Mouse (Mus musculus): ENCODE data around the gene Slc35e4. TPM values are rescaled to one million over a fixed set of nuclear protein-coding genes. Genes with fewer than 3 reads are reported as not detected.
"Not testable (repeated sequence)": the region's sequence is repeated elsewhere in the genome, so short reads cannot be mapped to it uniquely, and the experiment has no call there.

Slc35e4 gene
- polyA plus RNA-seq, 1 experiment from 2014 or later, result 20.7 TPM

GRCm38 (mm10) chr11:3922115-3922514 lies 7.7 kb upstream of the Slc35e4 start:
- Histone ChIP-seq H3K4me1 (ENCODE audit: control insufficient read depth, insufficient read depth, low read length) (no peaks in the 10 kb centered on the region), H3K36me3 (ENCODE audit: control insufficient read depth, insufficient read depth, low read length) (no peaks in the 10 kb centered on the region), H3K9me3 (replicated peaks; ENCODE audit: control insufficient read depth, low read length, poor library complexity, severe bottlenecking) (no peaks in the 10 kb centered on the region), H3K4me2 (ENCODE audit: low read length) (no peak overlapping the region), H3K27me3 (ENCODE audit: control insufficient read depth, insufficient read depth, low read depth, low read length) (no peaks in the 10 kb centered on the region), H3K27ac (ENCODE audit: low read length) (no peak overlapping the region), H3K9ac (ENCODE audit: low read depth, low read length) (0 out of 2 replicates have a peak overlapping the region, but pooled peaks have one; percentile 3), H3K4me3 (ENCODE audit: low read depth, low read length) (no peak overlapping the region)
- WGBS, result 95% methylated on average over 9 of the region's 9 CpGs
- ATAC-seq, result no peak

GRCm38 (mm10) chr11:3921281-3921850 lies 6.9 kb upstream of the Slc35e4 start:
- no peak for ATAC-seq
- Histone ChIP-seq H3K4me2 (ENCODE audit: low read length) (no peak overlapping the region), H3K4me1 (ENCODE audit: control insufficient read depth, insufficient read depth, low read length) (no peaks in the 10 kb centered on the region), H3K9ac (ENCODE audit: low read depth, low read length) (no peak overlapping the region), H3K36me3 (ENCODE audit: control insufficient read depth, insufficient read depth, low read length) (no peaks in the 10 kb centered on the region), H3K27me3 (ENCODE audit: control insufficient read depth, insufficient read depth, low read depth, low read length) (no peaks in the 10 kb centered on the region), H3K27ac (ENCODE audit: low read length) (no peak overlapping the region), H3K4me3 (ENCODE audit: low read depth, low read length) (no peak overlapping the region), H3K9me3 (replicated peaks; ENCODE audit: control insufficient read depth, low read length, poor library complexity, severe bottlenecking) (no peaks in the 10 kb centered on the region)
- WGBS, result 21% methylated on average over 8 of the region's 8 CpGs

DNA sequence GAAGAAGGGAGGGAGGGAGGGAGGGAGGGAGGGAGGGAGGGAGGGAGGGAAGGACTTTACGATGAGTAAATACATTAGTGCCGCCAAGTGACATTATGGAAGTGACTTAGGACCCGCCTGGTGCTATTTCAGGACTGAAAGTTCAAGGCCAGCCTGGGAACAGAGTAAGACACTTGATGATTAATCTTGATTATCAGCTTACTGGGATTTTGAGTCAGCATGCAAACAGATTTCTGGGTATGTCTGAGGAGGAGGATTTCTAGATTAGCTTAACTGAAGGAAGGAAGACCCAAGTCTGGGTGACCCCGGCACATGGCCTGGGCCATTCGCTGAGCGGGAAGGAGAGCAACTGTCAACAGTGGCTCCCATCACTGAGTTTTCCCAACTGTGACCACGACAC lies 6.0 kb upstream of the Slc35e4 start:
- H3K4me3 ChIP-seq (ENCODE audit: low read depth, low read length), result no peak overlapping the region
- H3K36me3 ChIP-seq (ENCODE audit: control insufficient read depth, insufficient read depth, low read length), result no peaks in the 10 kb centered on the region
- H3K9me3 ChIP-seq (replicated peaks; ENCODE audit: control insufficient read depth, low read length, poor library complexity, severe bottlenecking), result no peaks in the 10 kb centered on the region
- no peak overlapping the region for H3K27ac ChIP-seq (ENCODE audit: low read length)
- H3K4me2 ChIP-seq (ENCODE audit: low read length), result no peak overlapping the region
- WGBS, result 92% methylated on average over 7 of the region's 7 CpGs
- H3K4me1 ChIP-seq (ENCODE audit: control insufficient read depth, insufficient read depth, low read length), result no peaks in the 10 kb centered on the region
- H3K9ac ChIP-seq (ENCODE audit: low read depth, low read length), result no peak overlapping the region
- ATAC-seq, result no peak
- H3K27me3 ChIP-seq (ENCODE audit: control insufficient read depth, insufficient read depth, low read depth, low read length), result no peaks in the 10 kb centered on the region

- Histone ChIP-seq H3K9me3 (replicated peaks; ENCODE audit: control insufficient read depth, low read length, poor library complexity, severe bottlenecking) (no peaks in the 10 kb centered on the region), H3K36me3 (ENCODE audit: control insufficient read depth, insufficient read depth, low read length) (no peaks in the 10 kb centered on the region), H3K4me2 (ENCODE audit: low read length) (no peak overlapping the region), H3K4me3 (ENCODE audit: low read depth, low read length) (no peak overlapping the region), H3K27ac (ENCODE audit: low read length) (no peak overlapping the region), H3K27me3 (ENCODE audit: control insufficient read depth, insufficient read depth, low read depth, low read length) (no peaks in the 10 kb centered on the region), H3K4me1 (ENCODE audit: control insufficient read depth, insufficient read depth, low read length) (peaks cover 2% of the 10 kb centered on the region), H3K9ac (ENCODE audit: low read depth, low read length) (no peak overlapping the region)
- 47% methylated on average over 1 of the region's 1 CpGs for WGBS
- no peak for ATAC-seq
These were observed 4.3 kb upstream of the Slc35e4 start for GRCm38 (mm10) chr11:3918738-3919137.

DNA sequence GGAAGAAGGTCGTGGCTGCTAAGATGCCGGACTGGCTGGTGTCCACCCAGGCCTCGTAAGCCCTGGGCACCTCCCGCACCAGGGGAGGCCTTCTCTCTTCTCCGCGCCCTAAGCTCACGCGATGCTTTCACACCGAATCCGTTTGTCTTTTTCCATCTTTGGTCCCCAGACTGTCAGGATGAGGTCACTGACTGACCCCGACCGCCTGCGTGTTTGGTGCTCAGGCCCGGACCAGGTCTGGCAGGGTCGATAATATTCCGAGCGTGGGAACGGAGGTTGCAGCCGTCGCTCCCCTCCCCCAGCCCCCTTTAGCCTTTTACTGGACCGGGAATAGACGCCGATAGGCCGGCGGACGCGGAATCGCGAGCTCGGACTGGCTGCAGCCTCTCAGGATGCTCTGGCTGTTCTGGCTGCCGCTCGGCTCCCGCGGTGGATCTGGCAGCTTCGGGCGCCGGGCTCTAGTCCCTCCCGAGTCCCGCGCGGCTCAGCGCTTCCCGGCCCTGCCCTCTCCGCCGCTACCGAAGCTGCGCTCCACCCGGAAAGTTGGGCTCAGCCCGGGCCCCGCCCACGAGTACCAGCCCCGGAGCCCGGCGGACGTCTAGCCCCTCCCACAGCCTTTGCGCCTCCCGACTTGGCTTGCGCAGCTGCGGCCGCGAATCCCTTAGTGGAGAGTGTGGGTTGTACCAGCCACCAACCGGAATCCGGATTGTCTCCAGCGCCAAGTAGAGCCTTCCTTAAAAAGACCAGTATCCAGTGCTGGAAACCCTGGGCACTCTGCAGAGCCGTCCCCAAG lies 952 bp downstream of the Slc35e4 start:
- WGBS, result under 1% methylated on average over 65 of the region's 65 CpGs

DNA sequence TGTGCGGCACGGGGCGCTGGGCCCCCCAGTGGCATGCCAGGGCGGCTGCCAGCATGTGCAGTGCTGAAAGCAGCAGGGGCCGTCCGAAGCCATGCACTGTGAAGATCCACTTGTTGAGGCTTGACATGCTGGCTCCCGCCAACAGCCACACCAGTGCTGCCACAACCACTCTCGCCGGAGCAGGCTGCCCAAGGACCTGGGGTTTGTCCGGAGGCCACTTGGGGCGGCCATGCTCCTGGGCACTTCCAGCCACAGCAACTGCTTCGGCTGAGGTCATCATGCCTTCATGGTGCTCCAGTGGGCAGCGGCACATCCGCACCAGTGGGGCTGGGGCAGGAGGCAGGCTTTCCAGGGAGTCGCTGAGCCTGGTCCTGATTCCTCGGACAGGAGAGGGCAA lies 1.6 kb downstream of the Slc35e4 start:
- Histone ChIP-seq H3K36me3 (ENCODE audit: control insufficient read depth, insufficient read depth, low read length) (no peaks in the 10 kb centered on the region), H3K27me3 (ENCODE audit: control insufficient read depth, insufficient read depth, low read depth, low read length) (no peaks in the 10 kb centered on the region), H3K4me2 (ENCODE audit: low read length) (peak overlapping the region; percentile 89), H3K27ac (ENCODE audit: low read length) (peak overlapping the region; percentile 83), H3K4me1 (ENCODE audit: control insufficient read depth, insufficient read depth, low read length) (peaks cover 47% of the 10 kb centered on the region), H3K4me3 (ENCODE audit: low read depth, low read length) (peak overlapping the region; percentile 61), H3K9me3 (replicated peaks; ENCODE audit: control insufficient read depth, low read length, poor library complexity, severe bottlenecking) (no peaks in the 10 kb centered on the region), H3K9ac (ENCODE audit: low read depth, low read length) (peak overlapping the region; percentile 81)
- ATAC-seq, result peak; percentile 16
- WGBS, result 1% methylated on average over 16 of the region's 16 CpGs

More for the DNA sequence above, 952 bp downstream of the Slc35e4 start:
- peak; percentile 89 for ATAC-seq
- Histone ChIP-seq H3K4me1 (ENCODE audit: control insufficient read depth, insufficient read depth, low read length) (peaks cover 43% of the 10 kb centered on the region), H3K27ac (ENCODE audit: low read length) (peak overlapping the region; percentile 83), H3K9ac (ENCODE audit: low read depth, low read length) (peak overlapping the region; percentile 81), H3K36me3 (ENCODE audit: control insufficient read depth, insufficient read depth, low read length) (no peaks in the 10 kb centered on the region), H3K4me2 (ENCODE audit: low read length) (peak overlapping the region; percentile 89), H3K4me3 (ENCODE audit: low read depth, low read length) (peak overlapping the region; percentile 61), H3K27me3 (ENCODE audit: control insufficient read depth, insufficient read depth, low read depth, low read length) (no peaks in the 10 kb centered on the region), H3K9me3 (replicated peaks; ENCODE audit: control insufficient read depth, low read length, poor library complexity, severe bottlenecking) (no peaks in the 10 kb centered on the region)

GRCm38 (mm10) chr11:3912100-3912874 lies 2.2 kb downstream of the Slc35e4 start:
- peak overlapping the region; percentile 61 for H3K4me3 ChIP-seq (ENCODE audit: low read depth, low read length)
- peak overlapping the region; percentile 81 for H3K9ac ChIP-seq (ENCODE audit: low read depth, low read length)
- ATAC-seq, result no peak; the same call in 1 of the 2 replicates
- H3K9me3 ChIP-seq (replicated peaks; ENCODE audit: control insufficient read depth, low read length, poor library complexity, severe bottlenecking), result no peaks in the 10 kb centered on the region
- peaks cover 47% of the 10 kb centered on the region for H3K4me1 ChIP-seq (ENCODE audit: control insufficient read depth, insufficient read depth, low read length)
- WGBS, result 9% methylated on average over 19 of the region's 19 CpGs
- H3K27ac ChIP-seq (ENCODE audit: low read length), result peak overlapping the region; percentile 83
- peak overlapping the region; percentile 89 for H3K4me2 ChIP-seq (ENCODE audit: low read length)
- peaks cover 2% of the 10 kb centered on the region; the same call in 1 of the 2 replicates for H3K36me3 ChIP-seq (ENCODE audit: control insufficient read depth, insufficient read depth, low read length)
- no peaks in the 10 kb centered on the region for H3K27me3 ChIP-seq (ENCODE audit: control insufficient read depth, insufficient read depth, low read depth, low read length)

DNA sequence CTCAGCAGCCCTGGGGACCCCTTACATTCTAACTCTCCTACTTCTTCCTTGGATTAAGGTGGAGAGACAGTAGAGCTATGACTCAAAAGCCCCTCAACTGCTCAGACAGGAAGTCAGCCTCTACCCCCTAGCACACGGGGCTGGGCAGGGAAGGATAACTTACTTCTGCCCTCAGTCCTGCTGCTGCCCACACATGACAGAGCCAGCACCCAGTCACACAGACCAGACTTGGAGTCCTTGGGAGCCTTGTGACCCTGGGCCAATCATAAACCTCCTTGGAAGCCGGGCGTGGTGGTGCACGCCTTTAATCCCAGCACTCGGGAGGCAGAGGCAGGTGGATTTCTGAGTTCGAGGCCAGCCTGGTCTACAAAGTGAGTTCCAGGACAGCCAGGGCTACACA lies 3.0 kb downstream of the Slc35e4 start:
- Histone ChIP-seq H3K4me2 (ENCODE audit: low read length) (peak overlapping the region; percentile 89), H3K4me3 (ENCODE audit: low read depth, low read length) (peak overlapping the region; percentile 25), H3K9ac (ENCODE audit: low read depth, low read length) (peak overlapping the region; percentile 32), H3K4me1 (ENCODE audit: control insufficient read depth, insufficient read depth, low read length) (peaks cover 47% of the 10 kb centered on the region)
- not testable (repeated sequence) for ATAC-seq; H3K27me3 ChIP-seq (ENCODE audit: control insufficient read depth, insufficient read depth, low read depth, low read length); H3K9me3 ChIP-seq (replicated peaks; ENCODE audit: control insufficient read depth, low read length, poor library complexity, severe bottlenecking); H3K27ac ChIP-seq (ENCODE audit: low read length); H3K36me3 ChIP-seq (ENCODE audit: control insufficient read depth, insufficient read depth, low read length)
- WGBS, result 89% methylated on average over 5 of the region's 6 CpGs

Measured in midbrain, embryonic 16.5 days (tissue).